Mouse (Mus musculus): ENCODE measurements at regions not wholly inside any gene's neighbourhood (a gene's known extent, or its start where the extent isn't known, plus 50 kb on each side); places are given as distances from the start of the nearest gene placed in this dataset.

GRCm38 (mm10) chr3:126295932-126296331 is 67.6 kb upstream of the Arsj start:
- TF ChIP-seq TCF12 (IDR thresholded peaks at IDR 0.05; ENCODE audit: insufficient read depth, poor library complexity, severe bottlenecking) (no peak), POLR2A (IDR thresholded peaks at IDR 0.05; ENCODE audit: insufficient read length, low read depth) (no peak), USF1 (IDR thresholded peaks at IDR 0.05; ENCODE audit: low read depth) (no peak), E2F4 (IDR thresholded peaks at IDR 0.05; ENCODE audit: insufficient read depth) (no peak), TCF3 (IDR thresholded peaks at IDR 0.05; ENCODE audit: insufficient read length, low read depth) (no peak), CEBPB (IDR thresholded peaks at IDR 0.05; ENCODE audit: insufficient read depth, poor library complexity, severe bottlenecking) (no peak), MAX (IDR thresholded peaks at IDR 0.05; ENCODE audit: low read depth) (no peak), MYOG (IDR thresholded peaks at IDR 0.05; ENCODE audit: control insufficient read depth in 1 of 3, insufficient read depth in 1 of 3, insufficient read length in 2 of 3, low read depth in 2 of 3) (no peak), MYOD1 (IDR thresholded peaks at IDR 0.05; ENCODE audit: control insufficient read depth in 1 of 3, insufficient read length in 2 of 3, low read depth in 2 of 3) (no peak), POLR2AphosphoS2 (IDR thresholded peaks at IDR 0.05; ENCODE audit: insufficient read length, low read depth) (no peak)
